Comparison of ENCODE assay signal across 30 mouse cellular contexts in genomic region chr13:95850451-95850850, GRCm38 (mm10). TPM values are rescaled to one million over a fixed set of nuclear protein-coding genes. Genes with fewer than 3 reads are reported as not detected.
DNase-seq lines count a peak whose midpoint lies in the region; ATAC-seq and TF ChIP-seq lines count a peak whose summit lies in the region.
"Had no signal": no experiment of that assay in that cellular context is flagged by ENCODE, and none has a peak within 500 bp of the region (broad histone marks: within the 10 kb centered on the region; RNA-seq: fewer than 3 reads in every experiment).

No protein-coding gene starts in this region.

- H3K4me2 ChIP-seq in midbrain, embryonic 11.5 days = no peak overlapping the region
- H3K4me2 ChIP-seq: heart, embryonic 11.5 days; hindbrain, embryonic 12.5 days had no signal

- H3K27me3 ChIP-seq in midbrain, embryonic 11.5 days (ENCODE audit: control insufficient read depth, insufficient read depth, low read length) = no peaks in the 10 kb centered on the region
- H3K27me3 ChIP-seq: forebrain, embryonic 13.5 days; hindbrain, embryonic 12.5 days had no signal

- ATAC-seq in midbrain, embryonic 11.5 days (ENCODE audit: low FRiP score) = no peak
- ATAC-seq: CD4-positive, CD25-positive, alpha-beta regulatory T cell, adult 4 months; intestine, embryonic 16.5 days; lung, postnatal 0 days had no signal

- peak overlapping the region; percentile 76 for H3K27ac ChIP-seq in layer of hippocampus, adult 2 months
- H3K27ac ChIP-seq in midbrain, embryonic 11.5 days (ENCODE audit: low read depth, low read length) = no peak overlapping the region
- H3K27ac ChIP-seq: forebrain, embryonic 13.5 days; hindbrain, embryonic 12.5 days; hindbrain, postnatal 0 days; stomach, postnatal 0 days had no signal

- TF ChIP-seq CTCF in layer of hippocampus, adult 2 months (conservative IDR thresholded peaks at IDR 0.05) = no peak

- 69% methylated on average over 5 of the region's 5 CpGs for WGBS in midbrain, embryonic 11.5 days

- H3K9ac ChIP-seq in midbrain, embryonic 11.5 days (ENCODE audit: low read length) = no peak overlapping the region
- H3K9ac ChIP-seq: forebrain, embryonic 13.5 days; hindbrain, embryonic 12.5 days had no signal

- no peaks in the 10 kb centered on the region; the same call in 1 of the 2 replicates for H3K36me3 ChIP-seq in midbrain, embryonic 11.5 days (ENCODE audit: control insufficient read depth, insufficient read depth, low read length)
- H3K36me3 ChIP-seq: hindbrain, embryonic 12.5 days; midbrain, embryonic 10.5 days had no signal

- H3K4me3 ChIP-seq in layer of hippocampus, adult 2 months = no peak overlapping the region
- H3K4me3 ChIP-seq in midbrain, embryonic 11.5 days (ENCODE audit: low read depth, low read length) = no peak overlapping the region
- H3K4me3 ChIP-seq: erythroblast, embryonic 14.5 days; forebrain, embryonic 13.5 days; hindbrain, embryonic 12.5 days; midbrain, embryonic 10.5 days had no signal

- peaks cover 10% of the 10 kb centered on the region; the same call in 1 of the 2 replicates for H3K4me1 ChIP-seq in midbrain, embryonic 11.5 days (ENCODE audit: control insufficient read depth, insufficient read depth, low read length)

- DNase-seq in layer of hippocampus, adult 2 months (ENCODE audit: low spot score in 2 of 2) = no peak
- DNase-seq in layer of hippocampus, postnatal 10 days (ENCODE audit: low spot score in 2 of 2) = no peak
- DNase-seq in embryo, embryonic 10.5 days (ENCODE audit: low spot score) = peak; percentile 27
- peak; percentile 14 for DNase-seq in hindlimb bud, embryonic 11.5 days (ENCODE audit: extremely low spot score, low read depth, low spot score)
- peak; percentile 44 for DNase-seq in yolk sac, embryonic 10.5 days (ENCODE audit: low spot score)
- DNase-seq in midbrain, embryonic 11.5 days (ENCODE audit: low spot score, missing footprints) = no peak
- no peak for DNase-seq in lung, postnatal 36 days
- DNase-seq: adrenal gland, postnatal 14 days; cerebellum, adult 11-12 months; gastrocnemius, postnatal 25 days; heart, adult 11 months; heart, postnatal 36 days; kidney, adult 9 months; kidney, postnatal 10 days; liver; lung, adult 18-20 months; right cerebral cortex, adult 18-20 months; spleen, adult 18-20 months; thymus, adult 18-20 months; thymus, postnatal 25 days had no signal

- H3K9me3 ChIP-seq in midbrain, embryonic 11.5 days (ENCODE audit: control insufficient read depth, low read length) = no peaks in the 10 kb centered on the region
- H3K9me3 ChIP-seq: forebrain, embryonic 13.5 days; hindbrain, embryonic 12.5 days; midbrain, embryonic 10.5 days had no signal

RNA-seq across cellular contexts. Expression of gene Iqgap2, which starts 41.3 kb away (rescaled TPM):
- total RNA-seq in layer of hippocampus, adult 2 months (2021) = 10 to 100 TPM; 95.2 to 97.7 TPM
- total RNA-seq in layer of hippocampus, postnatal 10 days (2021) = 10 to 100 TPM; 29.0 to 31.0 TPM
- 18.5 and 19.9 TPM in 2 replicates for polyA plus RNA-seq in midbrain, embryonic 11.5 days (2014; fragmentation: Nextera tagmentation; extraction: Ambion mirVana)

Comparison
In these comparisons a context has a peak if more than half of its experiments do, and no peak if none do; other contexts are left out.
1. DNase-seq: peak in embryo, embryonic 10.5 days (single experiment), hindlimb bud, embryonic 11.5 days (single experiment) and yolk sac, embryonic 10.5 days (single experiment); none in layer of hippocampus, adult 2 months (0 of 2), layer of hippocampus, postnatal 10 days (0 of 2), midbrain, embryonic 11.5 days (single experiment) and lung, postnatal 36 days (single experiment).